Mouse (Mus musculus) B cell, adult 2 months (primary cell): Measurements from ENCODE around the gene Prkn.
A peak's percentile ranks its signal among the peaks of the same experiment; 100 is the strongest.

Experiments used
- DNase-seq, 2 experiments: peaks; one replicate each; pipeline ENCODE4 v3.0.0; 2022

Gene Prkn

DNA sequence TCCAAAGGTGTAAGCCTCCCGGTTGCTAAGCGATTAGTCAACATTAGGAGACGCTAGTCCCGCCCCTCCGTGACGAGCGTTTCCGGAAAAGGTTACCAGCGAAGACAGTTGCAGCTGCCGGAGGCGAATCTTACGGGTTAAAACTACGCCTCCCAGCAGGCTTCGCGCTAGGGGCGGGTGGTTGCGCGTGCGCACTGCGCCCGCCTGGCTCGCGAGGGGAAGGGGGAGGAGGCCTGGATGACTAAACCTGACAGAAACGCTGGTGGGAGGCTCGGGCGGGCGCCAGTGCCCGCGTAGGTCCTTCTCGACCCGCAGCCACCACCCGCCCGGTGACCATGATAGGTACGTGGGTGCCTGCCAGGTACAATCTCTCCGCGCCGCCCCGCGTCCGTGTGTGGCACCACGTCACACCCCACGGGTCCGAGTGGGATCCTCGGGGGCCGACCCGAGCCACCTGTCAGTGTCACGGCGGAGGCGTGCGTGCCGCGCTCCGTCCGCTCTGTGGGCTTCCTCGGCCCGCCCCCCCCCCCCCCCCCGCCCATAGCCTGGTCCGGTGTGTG lies at the start of gene Prkn, which contains the start of gene Pacrg:
TSS of gene Prkn (plus strand) at position 237 of the 560 bp plus-strand sequence.
TSS of gene Pacrg (minus strand) at position 164 of the 560 bp plus-strand sequence.
- DNase-seq: peak; percentile 97 to 98

DNA sequence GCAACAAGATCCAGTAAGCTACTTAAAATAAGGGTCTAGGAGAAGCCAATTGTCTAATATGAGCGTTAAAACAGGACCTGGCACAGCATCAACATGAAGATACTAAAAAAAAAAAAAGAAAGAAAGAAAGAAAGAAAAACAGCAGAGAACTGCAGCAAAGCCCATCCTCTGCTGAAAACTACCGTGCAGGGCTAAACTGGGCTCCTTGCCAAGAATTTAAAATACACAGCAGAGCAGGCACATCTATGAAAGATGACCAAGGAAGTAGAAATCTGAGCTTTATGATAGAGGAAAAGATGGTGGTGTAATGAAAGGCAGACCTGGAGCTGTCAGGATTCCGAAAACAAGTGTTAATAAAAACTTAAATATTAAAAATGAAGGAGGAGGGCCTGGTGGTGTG lies 48.5 kb upstream of the Prkn start:
- no peak for DNase-seq

DNA sequence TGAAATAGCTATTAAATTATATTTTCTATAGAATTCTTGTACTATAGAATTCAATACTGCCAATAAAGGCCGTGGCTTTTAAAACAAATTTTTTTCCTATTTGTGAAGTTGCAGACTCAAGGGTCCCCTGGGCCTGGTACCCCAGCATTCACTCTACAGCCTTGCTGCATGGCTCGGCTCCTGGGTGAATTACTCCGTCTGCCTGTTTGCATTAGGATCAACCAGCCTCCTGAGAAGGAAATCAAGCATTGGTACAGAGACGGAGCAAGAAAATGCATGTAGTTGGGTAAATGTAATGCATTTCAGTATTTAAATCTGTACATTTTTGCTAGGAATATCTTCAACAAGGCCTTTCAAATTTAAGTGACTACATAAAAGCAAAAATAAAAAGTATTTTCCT lies 33.5 kb upstream of the Prkn start:
- DNase-seq: no peak

DNA sequence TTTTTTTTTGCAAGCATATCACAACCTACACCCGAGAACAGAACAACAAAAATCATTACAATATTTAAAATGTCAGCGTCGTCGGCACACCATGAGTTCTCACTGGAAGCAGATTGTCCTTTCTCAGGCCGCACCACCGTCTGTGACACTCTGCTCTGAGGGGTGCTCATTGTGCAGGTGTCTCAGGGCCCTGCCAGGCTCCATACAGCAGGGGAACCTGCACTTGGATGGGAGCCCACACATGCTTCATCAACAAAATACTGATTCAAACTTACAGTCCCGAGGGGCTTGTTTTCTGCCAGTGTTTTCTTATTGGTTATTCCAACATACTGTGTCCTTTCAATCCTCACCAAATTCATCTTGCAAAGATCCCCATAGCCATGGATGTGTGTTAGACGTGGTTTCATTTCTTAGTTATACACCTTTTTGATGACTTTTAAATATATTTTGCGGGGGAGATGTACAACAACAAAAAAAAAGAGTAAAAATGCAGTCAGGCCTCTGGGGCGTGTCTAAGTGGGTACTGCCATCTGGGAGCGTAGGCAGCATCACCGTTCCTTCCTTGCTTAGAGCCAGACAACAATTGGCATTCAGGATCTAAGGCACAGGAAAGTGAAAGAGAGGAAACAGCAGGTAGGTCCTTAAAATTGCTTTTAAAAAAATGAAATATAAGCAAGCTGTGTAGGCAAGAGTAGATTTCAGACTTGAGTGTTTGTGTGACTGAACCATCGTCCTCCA lies 32.8 kb upstream of the Prkn start:
- no peak for DNase-seq

DNA sequence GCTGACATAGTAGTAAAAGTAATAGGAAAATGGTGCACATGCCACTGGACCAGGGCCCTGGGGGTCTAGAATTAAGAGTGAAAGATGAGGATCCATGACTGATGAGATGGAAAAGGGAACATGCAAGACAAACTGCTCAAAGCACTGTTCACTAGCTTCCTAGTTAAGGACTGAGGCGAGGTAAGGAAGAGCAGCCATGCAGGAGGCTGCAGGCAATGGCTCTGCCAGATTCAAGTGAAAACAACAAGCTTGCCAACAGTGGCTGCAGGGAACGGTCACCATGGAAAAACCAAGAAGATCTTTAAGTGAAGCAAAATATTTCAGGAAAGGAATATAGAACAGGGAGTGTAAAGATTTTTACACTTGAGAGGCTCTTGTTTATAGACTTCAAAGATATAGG lies 31.6 kb upstream of the Prkn start:
- DNase-seq: no peak

DNA sequence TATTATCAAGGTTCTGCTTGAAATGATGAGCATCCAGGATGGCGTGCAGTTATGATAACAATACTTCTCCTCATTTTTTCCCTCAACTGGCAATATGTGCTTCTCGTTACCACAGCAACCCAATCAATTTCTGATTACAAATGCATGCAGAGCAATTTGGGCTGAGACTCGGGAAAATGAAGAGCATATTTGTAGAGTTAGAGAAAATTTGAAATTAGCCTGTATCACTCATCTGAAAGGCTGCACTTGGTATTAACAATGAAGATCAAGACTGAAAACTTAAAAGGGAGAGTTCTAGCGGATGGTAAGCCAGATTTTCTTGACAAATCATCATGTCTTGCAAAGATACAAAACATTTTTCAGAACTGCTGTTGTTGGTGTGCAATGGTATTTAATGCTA lies 21.2 kb upstream of the Prkn start:
- DNase-seq: no peak

DNA sequence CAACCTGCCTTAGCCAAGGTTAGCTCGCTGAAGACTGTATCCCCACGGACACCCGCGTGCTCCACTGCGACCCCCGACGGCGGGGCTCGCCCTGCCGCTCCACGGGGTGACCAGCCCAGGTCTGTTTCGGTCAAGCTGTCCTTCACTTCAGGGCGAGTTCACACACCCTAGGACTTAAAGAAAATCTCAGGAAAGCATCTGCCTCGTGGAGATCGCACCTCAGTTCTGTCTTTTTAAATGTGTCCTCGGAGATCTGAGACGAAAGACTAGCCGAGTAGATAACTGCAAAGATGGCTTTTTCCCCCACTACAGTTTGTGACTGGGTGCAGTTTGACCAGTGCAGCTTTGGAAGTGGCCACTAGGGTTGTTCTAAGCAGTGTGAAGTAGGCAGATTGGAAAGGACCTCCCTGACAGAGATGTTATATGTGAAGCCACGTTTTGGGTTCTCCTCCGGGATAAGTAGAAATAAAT lies 582 bp downstream of the Prkn start:
- peak; percentile 60 to 62 for DNase-seq

DNA sequence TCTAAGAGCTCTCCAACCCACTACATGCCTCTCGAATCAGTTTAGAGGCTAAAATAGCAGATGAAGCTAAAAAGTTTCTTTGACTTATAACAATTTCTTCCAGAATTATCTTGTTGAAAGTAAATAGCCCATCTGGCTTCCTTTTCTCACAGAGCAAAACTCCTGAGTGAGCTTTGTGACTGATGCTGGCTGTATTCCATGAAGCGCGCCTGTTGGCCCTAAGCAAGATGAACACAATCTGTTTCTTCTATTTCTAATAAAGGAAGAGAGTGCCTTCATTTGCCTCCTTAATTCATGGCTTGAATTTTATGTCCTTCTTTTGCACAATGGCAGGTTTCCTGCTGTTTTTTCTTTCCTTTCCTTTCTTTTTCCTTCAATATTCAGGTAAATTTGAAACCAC lies 14.0 kb downstream of the Prkn start:
- DNase-seq: no peak

DNA sequence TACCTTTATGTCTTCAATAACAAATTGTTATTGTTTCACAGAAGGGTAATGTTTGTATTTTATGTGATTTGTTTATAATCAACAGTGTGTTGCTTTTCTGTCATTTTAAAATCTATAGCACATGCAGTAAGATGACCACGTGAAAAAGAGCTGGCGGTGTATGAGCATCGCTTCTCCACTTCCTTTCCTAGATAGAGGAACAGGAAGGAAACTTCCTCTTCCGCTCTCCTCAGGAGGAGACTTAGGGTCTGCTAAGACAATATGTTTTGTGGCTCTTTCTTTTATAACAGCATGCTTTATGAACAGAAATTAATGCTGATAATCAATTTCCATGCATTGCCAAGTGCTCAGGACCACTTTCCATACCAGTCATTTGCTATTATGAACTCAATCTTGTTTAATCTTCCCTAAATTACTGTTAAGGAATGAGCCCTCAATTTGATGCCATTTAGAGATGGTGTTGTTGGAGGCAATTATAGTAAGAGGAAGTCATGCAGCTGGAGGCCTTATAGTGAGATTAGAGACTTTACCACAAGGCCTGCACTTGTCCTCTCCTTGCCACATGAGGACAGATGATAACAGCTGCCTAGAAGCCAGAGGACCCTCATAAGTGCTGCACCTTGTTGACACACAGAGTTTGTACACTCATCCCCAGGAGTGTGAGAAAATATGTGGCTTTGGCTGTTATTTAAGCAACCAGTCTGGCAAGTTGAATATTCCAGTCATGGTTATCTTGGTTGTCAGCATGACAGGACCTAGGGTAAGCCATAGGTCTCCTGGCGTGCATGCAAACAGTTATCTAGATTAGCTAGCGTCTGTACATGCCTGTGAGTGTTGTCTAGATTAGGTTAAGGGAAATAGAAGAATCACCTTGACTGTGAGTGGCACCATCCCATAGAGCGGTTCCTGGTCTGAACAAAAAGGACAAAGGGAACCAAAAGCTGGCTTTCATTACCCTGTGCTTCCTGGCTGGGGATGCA lies 34.3 kb downstream of the Prkn start:
- DNase-seq: no peak

DNA sequence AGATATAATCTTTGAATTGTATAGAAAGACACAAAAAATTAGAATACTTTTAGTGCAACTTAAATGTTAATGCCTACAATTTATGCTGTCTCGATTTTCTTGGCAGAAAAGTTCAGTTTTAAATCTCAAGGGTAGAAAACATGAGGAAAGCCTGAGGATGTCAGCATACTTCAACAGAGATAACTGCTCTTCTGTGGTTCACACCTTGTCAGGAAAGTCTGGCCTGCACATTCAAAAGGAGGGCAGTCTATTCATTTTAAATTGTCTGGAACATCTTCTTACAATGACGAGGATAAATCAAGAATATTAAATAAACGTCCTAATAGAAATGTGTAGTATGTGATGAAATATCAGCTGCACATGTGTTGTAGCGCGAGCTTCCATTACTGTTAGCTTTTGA lies 38.8 kb downstream of the Prkn start:
- no peak for DNase-seq

DNA sequence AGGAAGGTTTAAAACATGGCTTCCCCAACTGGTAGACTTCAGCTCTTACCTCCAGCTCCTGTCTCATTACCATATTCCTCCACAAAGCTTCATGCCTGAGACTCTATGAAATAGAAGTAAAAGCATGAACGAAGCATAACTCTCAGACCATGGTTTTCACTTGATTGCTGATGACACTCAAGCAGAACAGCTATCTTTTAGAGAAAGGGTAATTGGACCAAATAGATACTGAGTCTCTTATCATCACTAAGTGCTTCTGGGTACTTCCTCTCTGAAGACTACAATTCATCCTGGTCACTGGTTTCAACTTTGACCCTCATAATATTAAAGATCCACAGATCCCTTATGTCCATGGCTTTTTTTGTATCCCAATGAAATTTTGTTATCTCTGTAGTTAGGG lies 42.1 kb downstream of the Prkn start:
- DNase-seq: no peak

DNA sequence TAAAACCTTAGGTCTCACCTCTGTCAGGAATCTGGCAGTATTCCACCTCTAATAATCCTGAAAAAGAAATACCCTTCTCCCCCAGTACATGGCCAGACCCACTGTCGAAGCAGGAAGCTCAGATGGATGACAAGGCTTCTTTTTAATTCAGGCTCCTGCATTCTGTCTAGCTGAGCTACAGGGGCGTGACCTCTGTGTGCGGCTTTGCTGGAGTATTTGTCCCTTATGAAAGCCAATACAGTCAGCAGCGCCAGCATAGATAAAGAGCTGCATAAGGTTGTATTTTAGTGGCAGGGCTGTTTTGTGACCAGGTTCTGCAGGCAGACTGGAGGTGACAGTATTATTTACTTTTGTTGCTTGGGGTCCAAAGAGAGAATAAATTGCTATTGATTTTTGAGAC lies 47.7 kb downstream of the Prkn start:
- DNase-seq: no peak

DNA sequence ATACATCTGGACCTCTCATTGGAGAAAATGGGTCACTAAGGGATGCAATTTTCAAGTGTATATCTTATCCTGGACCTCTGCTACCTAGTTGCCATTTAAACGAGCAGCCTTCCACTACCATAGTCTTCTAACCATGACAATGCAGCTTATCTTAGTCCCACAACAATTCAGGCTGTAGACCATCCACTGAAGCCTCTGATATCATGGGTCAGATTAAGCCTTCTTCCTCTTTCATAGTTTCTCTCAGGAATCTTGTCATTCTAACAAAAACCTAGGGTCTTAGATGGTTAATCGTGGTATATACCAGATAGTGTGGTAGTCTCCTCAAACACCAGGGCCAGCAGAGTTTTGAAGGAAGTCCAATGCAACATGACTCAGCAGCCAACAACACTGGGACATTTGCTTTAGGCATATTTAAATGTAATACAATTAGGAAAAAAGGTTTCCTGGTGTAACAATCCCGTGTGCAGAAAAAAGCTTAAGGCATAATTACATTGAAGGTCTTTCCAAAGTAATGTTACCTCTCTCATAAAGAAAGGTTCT lies 61.6 kb downstream of the Prkn start:
- no peak for DNase-seq

DNA sequence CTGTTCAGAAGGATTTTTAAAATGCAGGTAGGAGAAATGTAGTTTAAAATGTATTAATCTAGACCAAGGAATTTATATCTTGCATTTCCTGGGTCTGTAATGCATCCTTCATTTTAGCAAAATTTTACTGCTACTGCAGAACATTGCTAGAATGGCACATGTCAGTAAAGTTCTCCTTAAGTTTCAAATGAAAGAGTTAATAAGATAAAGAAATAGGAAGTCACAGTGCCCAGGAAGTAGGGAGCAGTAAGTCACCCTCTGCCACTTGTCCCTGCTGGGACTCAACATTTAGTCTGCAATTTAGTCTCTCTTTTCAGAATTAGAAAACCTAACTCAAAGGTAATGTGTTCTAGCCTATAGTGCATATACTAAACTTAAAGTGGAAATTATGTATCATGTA lies 96.5 kb downstream of the Prkn start:
- no peak for DNase-seq

DNA sequence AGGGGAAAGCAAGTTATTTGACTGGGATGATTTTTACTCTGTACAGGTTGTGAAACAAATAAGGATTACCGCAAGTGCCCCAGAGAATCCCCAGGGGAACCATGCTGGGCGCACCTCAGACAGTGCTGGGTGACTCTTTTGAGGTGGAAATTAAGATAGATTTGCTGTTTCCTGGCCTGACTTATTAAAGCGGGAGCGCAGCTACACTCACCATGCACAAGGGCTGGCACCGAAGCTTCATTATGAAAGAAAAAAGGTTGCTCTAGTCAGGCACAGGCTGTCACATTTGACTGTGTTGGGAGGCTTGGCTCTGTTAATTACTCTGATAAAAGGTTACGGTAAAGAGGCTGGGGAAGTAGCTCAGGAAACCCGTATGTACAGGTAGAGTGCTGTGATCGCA lies 97.7 kb downstream of the Prkn start:
- DNase-seq: no peak

DNA sequence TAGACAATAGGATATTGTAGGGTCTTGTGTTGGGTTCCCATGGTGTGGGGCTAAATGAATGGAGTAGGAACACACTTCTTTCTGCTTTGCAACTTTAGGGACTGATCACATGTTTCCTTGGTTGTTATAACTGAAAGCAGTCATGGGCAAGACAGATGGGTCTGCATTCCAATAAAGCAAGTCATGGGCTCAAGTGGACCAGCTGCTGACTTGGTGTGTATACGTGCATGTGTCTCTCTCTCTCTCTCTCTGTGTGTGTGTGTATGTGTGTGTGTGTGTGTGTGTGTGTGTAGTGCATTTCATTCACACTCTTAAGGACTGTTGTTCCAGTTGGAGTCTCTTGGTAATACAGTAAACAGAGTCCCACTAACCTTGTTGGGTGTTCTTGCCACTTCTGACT lies 98.6 kb downstream of the Prkn start:
- DNase-seq: no peak

DNA sequence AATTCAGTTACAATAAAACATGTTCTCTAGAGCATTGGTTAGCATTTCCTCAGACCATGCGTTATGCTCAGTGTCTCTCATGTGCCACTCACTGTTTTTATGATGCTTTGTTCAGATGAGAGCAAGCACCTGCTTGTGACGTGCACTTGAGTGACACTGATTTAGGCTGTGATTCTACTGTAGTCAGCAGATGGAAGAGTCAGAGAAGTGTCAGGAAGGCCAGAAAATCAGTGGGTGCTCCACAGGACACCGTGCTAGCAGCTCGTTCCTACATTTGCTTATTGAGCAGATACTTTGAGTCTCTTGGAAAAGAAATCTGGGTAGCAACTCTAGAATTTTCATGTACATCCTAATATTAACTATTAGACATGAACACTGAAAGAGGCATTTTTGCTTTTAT lies 106.4 kb downstream of the Prkn start:
- DNase-seq: no peak

DNA sequence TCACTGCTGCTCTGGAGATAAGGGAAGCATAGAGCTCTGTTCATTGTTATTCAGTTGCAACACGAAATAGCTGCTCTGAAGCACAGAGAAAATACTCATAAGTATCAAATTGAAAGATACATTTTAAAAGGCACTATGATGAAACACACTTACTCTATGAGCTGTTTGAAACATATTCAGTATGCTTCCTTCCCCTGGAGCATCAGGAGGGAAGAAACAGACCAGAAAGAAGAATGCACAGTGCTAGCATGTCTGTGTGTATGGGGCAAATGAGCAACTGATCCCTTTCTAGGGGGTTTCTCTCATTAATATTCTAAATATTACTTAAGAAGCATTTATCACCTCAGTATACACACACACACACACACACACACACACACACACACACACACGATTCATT lies 107.4 kb downstream of the Prkn start:
- DNase-seq: no peak

DNA sequence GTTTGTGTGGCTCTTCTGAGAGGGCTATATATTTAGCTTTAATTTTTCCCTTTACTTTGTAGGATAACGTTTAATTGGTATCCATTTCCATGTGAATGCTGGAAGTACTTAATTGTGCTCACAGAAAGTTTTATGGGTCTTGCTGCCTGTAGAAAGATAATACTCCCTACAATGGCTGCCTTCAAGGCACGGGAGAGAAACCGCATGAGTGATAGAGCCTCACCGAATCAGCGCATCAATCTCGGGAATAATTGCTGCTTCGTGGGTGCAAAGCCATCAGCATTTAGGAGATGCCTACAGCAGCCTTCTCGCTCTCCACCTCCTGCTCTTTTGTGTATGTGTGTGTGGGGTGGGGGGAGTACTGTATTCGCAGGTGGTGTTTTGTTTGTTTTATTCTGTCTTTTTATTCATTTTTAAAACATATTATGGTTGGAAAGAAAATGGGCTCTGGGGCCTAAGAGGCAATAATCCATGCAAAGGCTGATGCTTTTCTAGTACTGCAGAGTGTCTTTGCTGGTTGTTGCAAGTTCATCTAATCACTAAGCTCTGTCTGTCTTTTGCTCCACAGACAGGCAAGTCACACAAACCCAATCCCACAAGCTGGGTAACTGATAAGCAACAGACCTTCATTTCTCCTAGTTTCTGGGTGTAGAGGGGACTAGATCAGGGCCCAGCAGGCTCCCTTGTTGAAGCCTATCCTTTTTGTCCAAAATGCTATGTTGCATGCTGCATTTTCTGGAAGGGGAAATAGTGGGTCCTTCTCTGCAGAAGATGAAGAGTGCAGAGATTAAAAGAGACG lies 119.1 kb downstream of the Prkn start:
- DNase-seq: no peak

DNA sequence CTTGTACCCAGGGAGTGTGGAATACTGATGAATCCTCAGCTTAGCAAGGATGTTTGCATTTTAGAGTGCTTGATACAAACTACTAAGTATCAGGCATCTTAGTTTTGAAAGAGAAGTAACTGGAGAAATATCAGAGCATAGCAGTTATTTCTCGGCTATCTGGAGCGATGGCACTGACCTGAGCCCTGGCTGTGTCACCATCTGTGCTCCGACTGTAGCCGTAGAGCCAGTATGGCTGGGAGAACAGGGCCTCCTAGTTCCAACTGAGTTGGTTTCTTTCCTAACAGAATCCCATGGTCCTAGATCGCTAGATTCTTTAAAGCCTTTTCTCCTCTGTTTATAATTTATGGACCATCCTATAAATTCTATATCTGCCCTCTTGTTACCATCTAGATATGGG lies 122.0 kb downstream of the Prkn start:
- no peak for DNase-seq

DNA sequence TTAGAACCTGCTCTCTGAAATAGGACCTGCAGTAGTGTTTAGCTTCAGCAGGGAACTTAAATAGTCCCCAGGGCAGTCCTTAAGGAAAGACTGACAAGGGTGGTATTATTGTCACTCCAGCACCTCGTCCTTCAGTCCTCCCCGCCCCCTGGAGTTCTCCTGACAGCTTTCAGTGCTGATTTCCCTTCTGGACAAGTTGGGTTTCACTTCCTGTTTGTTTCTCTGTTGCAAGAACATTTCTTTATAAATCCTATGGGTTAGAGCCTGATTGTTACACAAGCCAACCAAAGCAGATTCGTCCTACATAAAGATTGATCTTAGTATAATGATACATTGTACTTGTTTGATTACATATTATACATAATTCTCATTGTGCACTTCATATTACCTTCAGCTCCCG lies 142.0 kb downstream of the Prkn start:
- DNase-seq: no peak

DNA sequence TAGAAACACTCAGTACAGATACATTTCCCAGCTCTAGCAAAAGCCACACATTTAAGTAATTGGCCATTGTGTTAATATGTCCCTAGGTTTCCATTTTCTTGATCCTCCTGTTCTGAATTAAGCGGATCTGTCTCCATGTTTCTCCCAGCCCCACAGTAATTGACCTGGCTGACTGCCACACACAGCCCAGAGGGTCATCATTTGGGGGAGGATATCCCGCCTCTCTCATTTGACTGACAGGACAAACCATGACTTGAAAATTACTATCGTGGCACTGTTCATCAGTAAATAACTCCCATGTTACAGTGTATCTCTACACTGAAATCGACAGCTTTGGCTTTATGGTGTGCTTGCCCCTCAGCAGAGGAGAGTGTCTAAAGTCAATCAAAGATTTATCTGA lies 146.9 kb downstream of the Prkn start:
- DNase-seq: no peak

DNA sequence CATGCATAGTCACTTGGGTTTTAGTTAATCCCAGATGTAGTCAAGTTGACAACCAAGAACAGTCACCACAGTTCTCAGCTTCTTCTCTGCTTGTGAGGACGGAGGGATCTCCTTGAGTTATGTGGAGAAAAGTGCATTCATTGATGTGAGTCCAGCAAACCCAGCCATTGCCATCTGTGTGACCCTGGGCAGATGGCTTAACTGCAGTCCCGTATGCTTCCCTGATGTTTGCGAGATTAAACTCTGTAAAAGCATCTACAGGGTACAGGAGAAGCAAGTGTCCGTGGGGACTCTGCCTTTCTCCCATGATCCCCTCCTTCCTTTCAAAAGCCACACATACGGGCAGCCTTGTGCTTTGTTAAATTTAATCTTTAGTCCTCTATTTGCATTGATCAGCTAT lies 157.1 kb downstream of the Prkn start:
- DNase-seq: no peak
